Mouse (Mus musculus) hindbrain, embryonic 11.5 days (tissue): ENCODE measurements around the gene Pltp. TPM values are rescaled to one million over a fixed set of nuclear protein-coding genes. Genes with fewer than 3 reads are reported as not detected.

Experiments
- ATAC-seq: fragments of 200-750 bp; cut with Nextera tagmentation; 2 replicates; pipeline ENCODE4 v1.8.0; 2017; ENCODE audit warnings: mild to moderate bottlenecking, moderate TSS enrichment, moderate library complexity; ENCODE audit not compliant: low FRiP score
- DNase-seq: peaks from one replicate; pipeline ENCODE4 v3.0.0-alpha.2; 2015; ENCODE audit warnings: low spot score
- H3K27ac ChIP-seq: fragments of 300-500 bp; sonication (generic); 2 replicates; pipeline ENCODE4 v1.5.1; 2014; ENCODE audit warnings: mild to moderate bottlenecking, low read depth, low read length
- H3K27me3 ChIP-seq: fragments of 300-500 bp; sonication (generic); 2 replicates; pipeline ENCODE4 v1.6.1; 2014; ENCODE audit warnings: mild to moderate bottlenecking, low read length, moderate library complexity, mixed read lengths; ENCODE audit not compliant: control insufficient read depth, insufficient read depth
- H3K36me3 ChIP-seq: fragments of 300-500 bp; sonication (generic); 2 replicates; pipeline ENCODE4 v1.6.1; 2014; ENCODE audit warnings: mild to moderate bottlenecking, low read length, moderate library complexity, mixed read lengths; ENCODE audit not compliant: control insufficient read depth, insufficient read depth
- H3K4me1 ChIP-seq: fragments of 300-500 bp; sonication (generic); replicated peaks from 2 replicates; pipeline ENCODE4 v1.6.1; 2014; ENCODE audit warnings: low read length, mixed read lengths; ENCODE audit not compliant: control insufficient read depth, insufficient read depth
- H3K4me2 ChIP-seq: fragments of 300-500 bp; sonication (generic); replicated peaks from 2 replicates; pipeline ENCODE4 v1.6.1; 2014; ENCODE audit warnings: mild to moderate bottlenecking, low read depth, low read length
- H3K4me3 ChIP-seq: fragments of 300-500 bp; sonication (generic); 2 replicates; pipeline ENCODE4 v1.5.1; 2014; ENCODE audit warnings: low read depth, low read length
- H3K9ac ChIP-seq: fragments of 300-500 bp; sonication (generic); 2 replicates; pipeline ENCODE4 v1.6.1; 2014; ENCODE audit warnings: low read depth, low read length
- H3K9me3 ChIP-seq: fragments of 300-500 bp; sonication (generic); 2 replicates; pipeline ENCODE4 v1.6.1; 2016; ENCODE audit warnings: low read length; ENCODE audit not compliant: control insufficient read depth
- WGBS: fragments of 180-500 bp; shearing (Covaris S2); extraction: QIAGEN DNeasy Blood & Tissue Kit; methylation state at CpG from one replicate; pipeline ENCODE4 v1.1.7; 2014; 5-methylcytosine and 5-hydroxymethylcytosine counted together
- polyA plus RNA-seq: library from polyadenylated mRNA; unstranded; fragments of >200 nt; fragmentation: Nextera tagmentation; extraction: Ambion mirVana; gene quantifications from 2 replicates; pipeline ENCODE4 v1.2.1, GENCODE M21; 2014

The Pltp gene
- polyA plus RNA-seq, 1 experiment from 2014 or later: 67.6 TPM

DNA sequence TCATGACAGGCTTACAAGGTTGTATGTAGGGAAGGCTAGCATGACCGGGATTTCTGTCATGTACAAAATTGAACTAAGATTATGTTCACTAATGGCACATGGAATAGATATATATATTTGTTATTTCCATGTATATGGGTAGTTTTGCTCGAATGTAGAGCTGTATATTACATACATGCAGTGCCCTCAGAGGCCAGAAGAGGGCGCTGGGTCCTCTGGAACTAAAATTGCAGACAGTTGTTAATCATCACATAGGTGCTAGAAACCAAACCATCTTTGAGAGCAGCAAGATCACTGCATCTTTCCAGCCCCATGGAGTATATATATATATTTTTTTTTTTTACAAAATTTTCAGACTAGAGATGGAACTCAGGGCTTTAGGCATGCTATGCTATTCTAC is 11.7 kb downstream of the Pltp start:
- Histone ChIP-seq H3K27ac (no peak overlapping the region), H3K4me1 (no peaks in the 10 kb centered on the region), H3K4me3 (no peak overlapping the region), H3K36me3 (no peaks in the 10 kb centered on the region), H3K9ac (no peak overlapping the region), H3K9me3 (no peaks in the 10 kb centered on the region), H3K4me2 (no peak overlapping the region), H3K27me3 (no peaks in the 10 kb centered on the region)
- DNase-seq (no peak), ATAC-seq (no peak)
- 54% methylated on average over 3 of the region's 3 CpGs for WGBS

DNA sequence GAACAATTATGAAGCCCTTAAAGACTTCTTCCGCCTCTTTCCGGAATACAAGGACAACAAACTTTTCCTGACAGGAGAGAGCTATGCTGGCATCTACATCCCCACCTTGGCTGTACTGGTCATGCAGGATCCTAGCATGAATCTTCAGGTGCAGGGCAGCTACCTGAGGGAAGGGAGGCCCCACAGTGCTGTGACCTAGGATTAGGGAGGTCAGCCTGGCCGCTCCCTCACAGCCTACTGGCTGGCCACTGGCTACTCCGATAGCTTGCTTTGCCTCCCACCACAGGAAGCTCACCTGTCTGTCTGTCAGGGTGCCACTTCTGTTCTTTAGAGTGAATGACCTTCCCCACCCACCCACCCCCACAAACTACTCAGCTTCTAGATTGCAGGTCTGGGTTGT is 22.3 kb downstream of the Pltp start:
- Histone ChIP-seq H3K4me3 (no peak overlapping the region), H3K4me2 (no peak overlapping the region)
- 93% methylated on average over 4 of the region's 4 CpGs for WGBS

DNA sequence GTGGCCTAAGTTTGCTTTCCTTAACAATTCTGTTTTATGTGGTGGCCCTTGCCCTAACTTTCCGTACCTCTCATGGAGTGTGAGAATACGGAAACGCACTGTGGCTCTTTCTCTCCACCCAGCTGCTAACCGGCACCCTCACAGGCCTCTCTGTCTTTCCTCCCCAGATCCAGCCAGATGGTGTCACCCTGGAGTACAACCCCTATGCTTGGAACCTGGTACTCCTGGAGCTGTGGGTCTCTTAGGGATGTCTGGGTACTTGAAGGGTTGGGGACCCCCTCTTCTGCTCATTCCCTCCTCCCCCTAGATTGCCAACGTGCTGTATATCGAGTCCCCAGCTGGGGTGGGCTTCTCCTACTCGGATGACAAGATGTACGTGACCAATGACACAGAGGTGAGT is 23.0 kb downstream of the Pltp start:
- ATAC-seq (no peak), DNase-seq (no peak)
- Histone ChIP-seq H3K36me3 (0 out of 2 replicates have a peak, but pooled peaks cover 5% of the 10 kb centered on the region), H3K4me2 (peak overlapping the region; percentile 98), H3K27me3 (no peaks in the 10 kb centered on the region), H3K27ac (no peak overlapping the region), H3K9me3 (no peaks in the 10 kb centered on the region), H3K4me1 (0 out of 2 replicates have a peak, but pooled peaks cover 4% of the 10 kb centered on the region), H3K4me3 (peak overlapping the region; percentile 50), H3K9ac (peak overlapping the region; percentile 72)
- 49% methylated on average over 8 of the region's 8 CpGs for WGBS

More for the DNA sequence above, 22.3 kb downstream of the Pltp start:
- Histone ChIP-seq H3K36me3 (0 out of 2 replicates have a peak, but pooled peaks cover 5% of the 10 kb centered on the region), H3K9me3 (no peaks in the 10 kb centered on the region), H3K9ac (no peak overlapping the region), H3K27me3 (no peaks in the 10 kb centered on the region), H3K4me1 (0 out of 2 replicates have a peak, but pooled peaks cover 4% of the 10 kb centered on the region), H3K27ac (no peak overlapping the region)
- no peak for DNase-seq
- no peak for ATAC-seq

DNA sequence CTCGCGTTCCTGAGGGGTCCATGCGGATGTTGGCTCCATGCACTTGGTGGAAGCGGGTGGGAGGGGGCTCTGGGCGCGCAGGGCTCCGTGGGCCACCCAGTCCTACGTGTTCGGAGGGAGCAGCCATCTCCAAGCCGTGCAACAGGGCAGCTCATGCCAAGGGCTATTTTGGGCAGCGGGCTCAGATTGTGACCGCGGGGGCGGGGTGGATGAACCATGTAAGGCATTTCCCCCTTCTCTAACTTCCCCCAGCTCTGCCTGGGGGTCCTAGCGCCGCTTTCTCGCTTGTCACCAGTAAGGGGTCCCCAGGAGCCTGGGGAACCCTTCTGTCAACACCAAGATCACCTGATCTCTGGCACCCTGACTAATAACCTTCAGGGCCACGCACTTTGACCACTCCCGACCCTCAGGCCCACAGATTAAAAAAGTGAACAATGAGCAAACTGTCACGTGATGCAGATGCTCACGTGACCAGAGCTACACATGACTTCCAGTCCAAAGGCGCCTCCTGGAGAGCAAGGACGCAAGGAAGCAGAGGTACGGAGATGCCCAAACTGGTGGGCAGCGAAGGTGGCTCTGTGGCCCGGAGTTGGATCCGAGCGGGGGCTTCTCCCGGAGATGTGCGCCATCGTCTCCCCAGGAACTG is 24.1 kb downstream of the Pltp start, which contains the start of gene Neurl2:
TSS of gene Neurl2 (minus strand) at position 143 of the 646 bp plus-strand sequence.
- ATAC-seq: peak; percentile 68
- 0 out of 2 replicates have a peak, but pooled peaks cover 4% of the 10 kb centered on the region for H3K4me1 ChIP-seq
- no peaks in the 10 kb centered on the region for H3K36me3 ChIP-seq
- DNase-seq: peak; percentile 95
- H3K9ac ChIP-seq: peak within 1 kb of the TSS; percentile 72
- H3K9me3 ChIP-seq: no peaks in the 10 kb centered on the region
- peak within 1 kb of the TSS; percentile 58 for H3K27ac ChIP-seq
- peak within 1 kb of the TSS; percentile 98 for H3K4me2 ChIP-seq
- WGBS: 0% methylated on average over 30 of the region's 31 CpGs
- no peaks in the 10 kb centered on the region for H3K27me3 ChIP-seq
- H3K4me3 ChIP-seq: peak within 1 kb of the TSS; percentile 50

DNA sequence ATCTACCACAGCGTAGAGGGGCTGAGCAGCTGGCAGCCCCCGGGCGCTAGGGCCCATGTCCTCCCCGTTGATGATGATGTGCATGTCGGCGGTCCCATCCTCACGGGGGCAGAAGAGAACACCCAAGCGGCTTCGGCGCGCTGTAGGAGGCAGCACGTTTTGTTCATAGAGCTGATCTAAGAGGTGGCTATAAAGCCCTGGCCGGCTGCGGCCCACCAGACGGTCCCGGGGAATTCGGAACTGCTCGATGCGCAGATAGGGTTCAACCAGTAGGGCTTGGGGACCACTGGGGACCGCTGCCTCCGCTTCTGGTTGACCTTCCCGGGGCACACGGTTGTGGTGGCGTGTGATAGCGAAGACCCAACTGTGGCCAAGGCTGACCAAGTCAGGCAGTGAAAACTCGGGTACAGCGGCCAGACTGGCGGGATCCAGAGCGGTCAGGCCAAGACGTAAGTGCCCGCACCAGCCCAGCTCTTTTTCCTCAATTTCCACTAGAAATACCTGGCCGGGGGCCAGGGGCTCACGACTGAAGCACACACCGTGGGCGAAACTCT is 24.7 kb downstream of the Pltp start, which contains the start of gene Ctsa:
TSS of gene Ctsa (plus strand) at position 126 of the 554 bp plus-strand sequence.
- ATAC-seq (peak; percentile 62), DNase-seq (peak; percentile 79)
- H3K4me3 ChIP-seq: peak within 1 kb of the TSS; percentile 50
- H3K27me3 ChIP-seq: no peaks in the 10 kb centered on the region
- H3K4me1 ChIP-seq: 0 out of 2 replicates have a peak, but pooled peaks cover 4% of the 10 kb centered on the region
- peak within 1 kb of the TSS; percentile 98 for H3K4me2 ChIP-seq
- WGBS: 2% methylated on average over 35 of the region's 35 CpGs
- no peaks in the 10 kb centered on the region for H3K9me3 ChIP-seq
- H3K36me3 ChIP-seq: no peaks in the 10 kb centered on the region
- peak within 1 kb of the TSS; percentile 58 for H3K27ac ChIP-seq
- peak within 1 kb of the TSS; percentile 72 for H3K9ac ChIP-seq

DNA sequence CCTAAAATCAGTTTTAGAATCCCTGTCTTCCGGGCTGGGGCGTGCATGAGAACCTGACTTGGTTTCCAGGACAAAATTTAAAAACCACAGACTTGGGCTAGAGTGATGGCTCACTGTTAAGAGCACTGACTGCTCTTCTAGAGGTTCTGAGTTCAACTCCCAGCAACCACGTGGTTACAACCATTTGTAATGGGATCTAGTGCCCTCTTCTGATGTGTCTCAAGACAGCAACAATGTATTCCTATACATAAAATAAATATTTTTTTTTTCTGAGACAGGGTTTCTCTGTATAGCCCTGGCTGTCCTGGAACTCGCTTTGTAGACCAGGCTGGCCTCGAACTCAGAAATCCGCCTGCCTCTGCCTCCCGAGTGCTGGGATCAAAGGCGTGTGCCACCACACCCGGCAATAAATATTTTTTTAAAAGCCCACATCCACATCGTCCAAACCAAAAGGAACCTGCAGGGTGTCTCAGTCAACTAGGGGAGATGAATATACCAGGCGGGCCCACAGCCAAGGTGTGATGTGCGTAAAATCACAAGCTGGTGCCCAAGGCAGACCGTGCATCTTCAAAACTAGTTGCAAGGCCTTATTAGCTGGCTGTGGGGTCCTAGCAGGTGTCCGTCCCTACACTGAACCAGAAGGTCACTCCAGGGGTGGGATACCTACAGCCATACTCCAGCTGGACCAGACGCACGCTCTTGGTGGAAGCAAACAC is 25.3 kb downstream of the Pltp start:
- no peak for DNase-seq
- Histone ChIP-seq H3K4me2 (peak overlapping the region; percentile 98), H3K36me3 (no peaks in the 10 kb centered on the region), H3K27me3 (no peaks in the 10 kb centered on the region), H3K27ac (no peak overlapping the region), H3K9ac (peak overlapping the region; percentile 7; the same call in 1 of the 2 replicates), H3K4me1 (0 out of 2 replicates have a peak, but pooled peaks cover 4% of the 10 kb centered on the region), H3K4me3 (peak overlapping the region; percentile 50), H3K9me3 (no peaks in the 10 kb centered on the region)
- WGBS: 70% methylated on average over 16 of the region's 16 CpGs
- ATAC-seq: no peak; the same call in 1 of the 2 replicates

DNA sequence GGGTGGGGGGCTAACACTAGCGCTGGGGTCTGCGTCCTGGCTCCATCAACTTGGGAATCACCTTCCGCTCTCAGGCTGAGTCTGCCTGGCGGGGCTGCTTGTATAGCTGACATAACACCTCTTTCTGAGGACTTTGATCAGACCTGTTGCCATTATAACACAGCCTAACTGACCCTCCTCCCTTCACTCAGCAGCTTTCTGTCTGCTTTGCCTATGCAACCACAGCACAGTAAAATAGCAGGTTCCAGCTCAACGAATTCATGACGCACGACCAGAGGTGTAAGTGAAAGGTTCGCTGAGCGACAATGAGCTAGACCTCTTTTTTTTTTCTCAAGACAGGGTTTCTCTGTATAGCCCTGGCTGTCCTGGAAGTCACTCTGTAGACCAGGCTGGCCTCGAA is 26.5 kb downstream of the Pltp start:
- Histone ChIP-seq H3K36me3 (no peaks in the 10 kb centered on the region), H3K27ac (no peak overlapping the region), H3K9ac (no peak overlapping the region), H3K4me2 (no peak overlapping the region), H3K9me3 (no peaks in the 10 kb centered on the region), H3K4me1 (0 out of 2 replicates have a peak, but pooled peaks cover 4% of the 10 kb centered on the region), H3K4me3 (no peak overlapping the region), H3K27me3 (no peaks in the 10 kb centered on the region)
- DNase-seq (no peak), ATAC-seq (no peak)
- 89% methylated on average over 10 of the region's 10 CpGs for WGBS

DNA sequence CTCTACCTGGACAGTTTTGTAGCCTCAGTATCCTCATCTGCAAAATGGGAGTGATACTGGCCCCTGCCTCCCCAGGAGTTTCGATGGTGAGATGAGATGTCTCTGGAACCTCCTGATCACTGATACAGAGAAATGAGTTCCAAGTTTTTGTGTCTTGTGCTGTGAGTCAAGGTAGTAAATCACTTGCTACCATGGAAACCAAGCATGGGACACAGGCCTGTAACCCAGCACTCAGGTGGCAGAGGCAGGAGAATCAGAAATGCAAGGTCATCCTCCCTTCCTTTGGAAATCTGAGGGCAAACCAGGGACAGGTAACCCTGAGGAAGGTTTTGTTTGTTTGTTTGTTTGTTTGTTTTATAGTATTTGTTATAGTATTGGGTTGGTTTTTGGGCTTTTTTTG is 28.4 kb downstream of the Pltp start:
- H3K36me3 ChIP-seq: no peaks in the 10 kb centered on the region
- H3K27me3 ChIP-seq: no peaks in the 10 kb centered on the region
- no peak overlapping the region for H3K4me2 ChIP-seq
- H3K4me1 ChIP-seq: no peaks in the 10 kb centered on the region
- DNase-seq (no peak), ATAC-seq (no peak)
- no peak overlapping the region for H3K27ac ChIP-seq
- 94% methylated on average over 1 of the region's 1 CpGs for WGBS
- H3K4me3 ChIP-seq: no peak overlapping the region
- H3K9me3 ChIP-seq: no peaks in the 10 kb centered on the region
- H3K9ac ChIP-seq: no peak overlapping the region
